Mouse (Mus musculus) liver, embryonic 16.5 days (tissue): ENCODE measurements at regions not wholly inside any gene's neighbourhood (a gene's known extent, or its start where the extent isn't known, plus 50 kb on each side); places are given as distances from the start of the nearest gene placed in this dataset.

Experiments used
- ATAC-seq: fragments of 200-750 bp; cut with Nextera tagmentation; 2 replicates; pipeline ENCODE4 v1.8.0; 2017; ENCODE audit warnings: low read depth, mild to moderate bottlenecking, moderate number of reproducible peaks, moderate library complexity
- H3K27ac ChIP-seq: fragments of 300-500 bp; sonication (generic); 2 replicates; pipeline ENCODE4 v1.5.1; 2014; ENCODE audit warnings: mild to moderate bottlenecking, low read length
- H3K27me3 ChIP-seq: fragments of 300-500 bp; sonication (generic); 2 replicates; pipeline ENCODE4 v1.6.1; 2014; ENCODE audit warnings: low read depth, low read length, mixed read lengths; ENCODE audit not compliant: control insufficient read depth, insufficient read depth
- H3K36me3 ChIP-seq: fragments of 300-500 bp; sonication (generic); 2 replicates; pipeline ENCODE4 v1.6.1; 2014; ENCODE audit warnings: mild to moderate bottlenecking; ENCODE audit not compliant: control insufficient read depth, insufficient read depth
- H3K4me1 ChIP-seq: fragments of 300-500 bp; sonication (generic); 2 replicates; pipeline ENCODE4 v1.6.1; 2014; ENCODE audit warnings: low read depth, low read length, mixed read lengths; ENCODE audit not compliant: control insufficient read depth
- H3K4me2 ChIP-seq: fragments of 300-500 bp; sonication (generic); 2 replicates; pipeline ENCODE4 v1.6.1; 2014; ENCODE audit warnings: low read depth, low read length, mixed read lengths
- H3K4me3 ChIP-seq: fragments of 300-500 bp; sonication (generic); 2 replicates; pipeline ENCODE4 v1.5.1; 2014; ENCODE audit warnings: low read depth, mild to moderate bottlenecking, low read length
- H3K9ac ChIP-seq: fragments of 300-500 bp; sonication (generic); 2 replicates; pipeline ENCODE4 v1.6.1; 2014; ENCODE audit warnings: low read depth, low read length
- H3K9me3 ChIP-seq: fragments of 300-500 bp; sonication (generic); replicated peaks from 2 replicates; pipeline ENCODE4 v1.6.1; 2016; ENCODE audit warnings: low read length; ENCODE audit not compliant: control insufficient read depth
- WGBS: fragments of 180-500 bp; shearing (Covaris S2); extraction: QIAGEN DNeasy Blood & Tissue Kit; methylation state at CpG from one replicate; pipeline ENCODE4 v1.1.7; 2014; ENCODE audit not compliant: insufficient replicate concordance; 5-methylcytosine and 5-hydroxymethylcytosine counted together

GRCm38 (mm10) chr15:27380436-27380945 lies 86.0 kb upstream of the Ank start:
- Histone ChIP-seq H3K4me1 (no peaks in the 10 kb centered on the region), H3K4me3 (no peak overlapping the region), H3K27ac (no peak overlapping the region), H3K36me3 (no peaks in the 10 kb centered on the region), H3K9ac (no peak overlapping the region), H3K4me2 (no peak overlapping the region), H3K9me3 (no peaks in the 10 kb centered on the region), H3K27me3 (no peaks in the 10 kb centered on the region)
- ATAC-seq, result no peak
- WGBS, result 54% methylated on average over 4 of the region's 4 CpGs

GRCm38 (mm10) chr15:27381565-27381964 lies 84.9 kb upstream of the Ank start:
- 50% methylated on average over 2 of the region's 2 CpGs for WGBS
- no peak for ATAC-seq
- H3K4me2 ChIP-seq, result no peak overlapping the region
- no peaks in the 10 kb centered on the region for H3K9me3 ChIP-seq
- H3K36me3 ChIP-seq, result no peaks in the 10 kb centered on the region
- no peaks in the 10 kb centered on the region for H3K27me3 ChIP-seq
- H3K4me3 ChIP-seq, result no peak overlapping the region
- H3K27ac ChIP-seq, result no peak overlapping the region
- H3K4me1 ChIP-seq, result no peaks in the 10 kb centered on the region
- no peak overlapping the region for H3K9ac ChIP-seq

- Histone ChIP-seq H3K4me3 (no peak overlapping the region), H3K9me3 (no peaks in the 10 kb centered on the region), H3K27ac (no peak overlapping the region), H3K27me3 (no peaks in the 10 kb centered on the region), H3K4me2 (no peak overlapping the region), H3K36me3 (no peaks in the 10 kb centered on the region), H3K4me1 (no peaks in the 10 kb centered on the region), H3K9ac (no peak overlapping the region)
- WGBS, result 64% methylated on average over 2 of the region's 2 CpGs
- no peak for ATAC-seq
These were observed 75.9 kb upstream of the Ank start for GRCm38 (mm10) chr15:27390567-27390966.

GRCm38 (mm10) chr15:27405721-27406161 lies 60.7 kb upstream of the Ank start:
- H3K4me3 ChIP-seq, result no peak overlapping the region
- no peaks in the 10 kb centered on the region for H3K4me1 ChIP-seq
- no peaks in the 10 kb centered on the region for H3K27me3 ChIP-seq
- no peak overlapping the region for H3K27ac ChIP-seq
- H3K4me2 ChIP-seq, result no peak overlapping the region
- no peaks in the 10 kb centered on the region for H3K36me3 ChIP-seq
- no peak for ATAC-seq
- 75% methylated on average over 20 of the region's 20 CpGs for WGBS
- no peaks in the 10 kb centered on the region for H3K9me3 ChIP-seq
- H3K9ac ChIP-seq, result no peak overlapping the region

GRCm38 (mm10) chr15:27409856-27410255 lies 56.6 kb upstream of the Ank start:
- no peak for ATAC-seq
- Histone ChIP-seq H3K4me3 (no peak overlapping the region), H3K27me3 (no peaks in the 10 kb centered on the region), H3K27ac (no peak overlapping the region), H3K9ac (no peak overlapping the region), H3K4me1 (no peaks in the 10 kb centered on the region), H3K9me3 (no peaks in the 10 kb centered on the region), H3K4me2 (no peak overlapping the region), H3K36me3 (no peaks in the 10 kb centered on the region)
- WGBS, result 62% methylated on average over 8 of the region's 8 CpGs

GRCm38 (mm10) chr15:27412304-27412703 lies 54.2 kb upstream of the Ank start:
- ATAC-seq, result no peak
- H3K9me3 ChIP-seq, result no peaks in the 10 kb centered on the region
- no peaks in the 10 kb centered on the region for H3K27me3 ChIP-seq
- no peak overlapping the region for H3K9ac ChIP-seq
- WGBS, result 72% methylated on average over 2 of the region's 2 CpGs
- H3K4me2 ChIP-seq, result no peak overlapping the region
- H3K4me1 ChIP-seq, result no peaks in the 10 kb centered on the region
- no peak overlapping the region for H3K4me3 ChIP-seq
- no peaks in the 10 kb centered on the region for H3K36me3 ChIP-seq
- no peak overlapping the region for H3K27ac ChIP-seq

GRCm38 (mm10) chr15:27412761-27413160 lies 53.7 kb upstream of the Ank start:
- Histone ChIP-seq H3K27ac (no peak overlapping the region), H3K27me3 (no peaks in the 10 kb centered on the region), H3K36me3 (no peaks in the 10 kb centered on the region), H3K4me3 (no peak overlapping the region), H3K4me2 (no peak overlapping the region), H3K4me1 (no peaks in the 10 kb centered on the region), H3K9ac (no peak overlapping the region), H3K9me3 (no peaks in the 10 kb centered on the region)
- ATAC-seq, result no peak
- 57% methylated on average over 1 of the region's 1 CpGs for WGBS

- Histone ChIP-seq H3K9me3 (no peaks in the 10 kb centered on the region), H3K4me1 (no peaks in the 10 kb centered on the region), H3K27me3 (no peaks in the 10 kb centered on the region), H3K4me3 (no peak overlapping the region), H3K4me2 (no peak overlapping the region), H3K27ac (no peak overlapping the region), H3K36me3 (no peaks in the 10 kb centered on the region), H3K9ac (no peak overlapping the region)
- no peak for ATAC-seq
- WGBS, result 67% methylated on average over 7 of the region's 7 CpGs
These were observed 53.0 kb upstream of the Ank start for GRCm38 (mm10) chr15:27413486-27413885.

- H3K36me3 ChIP-seq, result no peaks in the 10 kb centered on the region
- no peaks in the 10 kb centered on the region for H3K4me1 ChIP-seq
- no peak overlapping the region for H3K4me3 ChIP-seq
- H3K4me2 ChIP-seq, result no peak overlapping the region
- no peaks in the 10 kb centered on the region for H3K27me3 ChIP-seq
- H3K9ac ChIP-seq, result no peak overlapping the region
- no peaks in the 10 kb centered on the region for H3K9me3 ChIP-seq
- no peak overlapping the region for H3K27ac ChIP-seq
- ATAC-seq, result no peak
- WGBS, result 57% methylated on average over 7 of the region's 7 CpGs
These were observed 51.7 kb upstream of the Ank start for GRCm38 (mm10) chr15:27414819-27415218.
